Mouse (Mus musculus) thymus, postnatal 14 days (tissue): ENCODE data around the gene Rars.
A peak's percentile ranks its signal among the peaks of the same experiment; 100 is the strongest.
"Not testable (repeated sequence)": the region's sequence is repeated elsewhere in the genome, so short reads cannot be mapped to it uniquely, and the experiment has no call there.

Source experiments
- DNase-seq: peaks from one replicate; pipeline ENCODE4 v3.0.0; 2021

Rars gene

GRCm38 (mm10) chr11:35837156-35838126 lies 3.1 kb upstream of the Rars start:
- no peak for DNase-seq

- DNase-seq: no peak
Measured at GRCm38 (mm10) chr11:35833270-35833669, 1.0 kb downstream of the Rars start.

DNA sequence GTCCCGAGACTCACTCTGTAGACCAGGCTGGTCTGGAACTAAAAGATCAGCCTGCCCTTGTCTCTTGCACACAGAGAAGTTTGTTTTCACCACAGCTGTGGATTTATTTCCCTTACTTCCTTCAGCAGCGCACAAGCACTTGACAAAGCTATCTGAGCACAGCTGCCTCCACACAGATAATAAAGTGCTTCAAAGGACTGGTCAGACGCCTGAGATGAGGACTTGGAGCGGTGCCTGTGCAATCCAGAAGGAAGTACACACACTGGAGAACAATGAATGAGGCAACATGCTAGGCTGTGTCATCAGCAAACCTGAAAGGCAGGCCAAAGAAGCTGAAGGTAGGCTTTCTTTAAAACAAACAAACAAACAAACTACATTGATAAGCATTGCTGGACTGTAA lies 2.2 kb downstream of the Rars start:
- no peak for DNase-seq

GRCm38 (mm10) chr11:35827714-35828113 lies 6.6 kb downstream of the Rars start:
- no peak for DNase-seq

GRCm38 (mm10) chr11:35816316-35816715 lies 18.0 kb downstream of the Rars start:
- no peak for DNase-seq

GRCm38 (mm10) chr11:35811458-35811857 lies 22.8 kb downstream of the Rars start:
- no peak for DNase-seq

DNA sequence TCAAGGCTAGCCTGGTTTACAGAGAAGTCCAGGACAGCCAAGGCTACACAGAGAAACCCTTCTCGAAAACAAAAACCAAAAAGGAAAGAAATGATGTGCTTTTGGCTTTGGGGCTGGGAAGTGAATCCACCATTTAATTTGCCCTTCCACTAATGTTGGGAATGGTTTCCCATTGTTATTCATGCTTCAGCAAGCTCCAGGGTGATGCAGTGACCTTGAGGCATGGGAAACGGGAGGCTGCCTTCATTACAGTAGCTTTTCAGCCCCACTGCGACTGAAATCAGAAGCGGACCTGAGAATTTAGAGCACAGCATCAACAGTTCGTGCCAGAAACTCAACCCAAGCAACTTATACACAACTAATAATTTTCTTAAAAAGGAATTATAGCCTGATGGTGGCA lies 33.0 kb downstream of the Rars start:
- no peak for DNase-seq

DNA sequence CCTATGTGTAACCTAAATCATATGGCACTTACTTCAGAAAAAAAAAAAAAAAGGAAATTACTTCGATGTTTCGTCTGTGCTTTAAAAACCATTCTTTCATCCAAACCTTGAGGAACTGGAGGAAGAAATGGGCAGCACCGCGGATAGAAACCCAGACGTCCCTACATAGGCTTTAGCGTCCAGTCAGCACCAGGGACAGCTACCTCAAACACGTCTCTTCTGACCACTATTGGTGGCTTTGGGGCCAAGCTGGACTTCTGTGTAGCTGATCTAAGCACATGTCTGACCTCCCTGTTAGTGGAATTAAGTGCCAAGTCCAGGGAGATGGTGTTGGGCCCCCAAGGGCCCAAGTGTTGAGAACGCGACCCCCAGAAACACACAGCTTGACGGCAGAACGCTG lies 35.4 kb downstream of the Rars start, which contains the start of gene Fbll1:
Fbll1 (minus strand) TSS at position 11 of the 400 bp plus-strand sequence.
- no peak for DNase-seq

DNA sequence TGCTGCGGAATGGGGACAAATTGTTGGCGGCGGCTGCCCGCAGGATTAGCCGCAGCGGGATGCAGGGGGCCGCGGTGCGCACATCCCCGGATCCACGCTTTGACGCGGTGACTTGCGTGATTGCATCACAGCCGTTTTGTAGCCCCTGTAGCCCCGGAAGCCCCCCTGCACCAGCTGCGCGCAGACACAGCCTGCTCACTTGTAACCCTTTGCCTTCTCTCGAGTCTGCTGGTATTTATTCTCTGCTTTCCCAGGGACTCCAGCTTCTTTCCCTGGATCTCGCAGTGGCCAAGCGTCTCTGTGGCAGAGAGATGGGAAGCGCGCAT lies 35.8 kb downstream of the Rars start:
- peak; percentile 32 for DNase-seq

GRCm38 (mm10) chr11:35797751-35798494 lies 36.4 kb downstream of the Rars start:
- no peak for DNase-seq

DNA sequence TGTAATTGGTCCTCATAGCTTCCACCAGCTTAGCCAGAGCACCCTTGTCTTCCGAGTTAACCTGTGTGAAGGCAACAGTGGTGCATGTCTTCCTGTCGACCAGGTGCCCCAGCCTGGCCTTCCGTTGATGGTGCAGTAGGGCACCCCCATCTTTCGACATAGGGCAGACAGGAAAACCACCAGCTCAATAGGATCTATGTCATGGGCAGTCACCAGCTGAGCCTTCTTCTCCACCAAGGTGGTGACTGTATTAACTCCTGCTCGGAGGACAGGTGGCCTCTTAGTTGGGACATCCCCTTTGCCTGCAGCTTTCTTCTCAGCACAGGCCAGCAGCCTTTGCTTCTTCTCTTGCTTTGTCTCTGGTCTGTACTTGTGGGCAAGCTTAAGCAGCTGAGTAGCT lies 41.5 kb downstream of the Rars start:
- DNase-seq: not testable (repeated sequence)

DNA sequence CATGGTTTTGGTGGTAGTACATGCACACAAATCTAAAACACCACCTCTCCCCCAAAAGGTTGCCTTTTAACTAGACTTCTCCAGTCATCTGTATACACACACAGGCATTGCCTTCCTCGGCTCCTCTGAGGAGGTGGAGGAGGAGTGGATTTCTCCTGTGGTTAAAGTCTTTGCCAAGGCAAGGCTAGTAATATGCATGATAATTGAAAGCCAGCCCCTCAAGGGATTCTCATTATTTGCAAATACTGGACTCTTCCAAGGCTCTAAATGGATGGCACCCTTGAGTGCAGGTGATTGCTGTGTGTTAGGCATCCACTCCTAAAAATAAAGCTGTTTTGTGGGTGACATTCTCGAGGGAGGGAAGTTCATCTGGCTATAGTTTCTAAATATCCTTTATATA lies 45.9 kb downstream of the Rars start:
- DNase-seq: no peak

GRCm38 (mm10) chr11:35784537-35784936 lies 49.8 kb downstream of the Rars start:
- no peak for DNase-seq

GRCm38 (mm10) chr11:35784002-35784401 lies 50.3 kb downstream of the Rars start:
- DNase-seq: no peak

GRCm38 (mm10) chr11:35783038-35783437 lies 51.3 kb downstream of the Rars start:
- no peak for DNase-seq

- DNase-seq: no peak
Measured at GRCm38 (mm10) chr11:35782444-35782843, 51.9 kb downstream of the Rars start.

- no peak for DNase-seq
Measured at GRCm38 (mm10) chr11:35780336-35780735, 54.0 kb downstream of the Rars start.

DNA sequence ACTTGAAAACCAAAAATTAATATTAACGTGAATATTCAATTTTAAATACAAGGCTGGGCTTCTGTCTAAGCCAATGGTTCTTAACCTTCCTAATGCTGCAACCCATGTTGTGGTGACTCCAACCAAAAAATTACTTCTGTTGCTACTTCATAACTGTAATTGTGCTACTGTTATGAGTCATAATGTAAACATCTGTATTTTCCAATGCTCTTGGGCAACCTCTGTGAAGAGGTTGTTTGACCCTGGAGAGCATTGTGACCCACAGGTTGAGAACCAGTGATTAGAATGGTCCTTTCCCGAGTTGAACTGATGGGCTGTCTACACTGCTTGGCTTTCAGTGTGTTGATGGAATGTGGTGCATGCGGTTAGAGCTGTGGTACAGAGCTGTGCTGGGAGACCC lies 57.9 kb downstream of the Rars start:
- no peak for DNase-seq

- no peak for DNase-seq
Measured at GRCm38 (mm10) chr11:35775606-35776005, 58.7 kb downstream of the Rars start.

DNA sequence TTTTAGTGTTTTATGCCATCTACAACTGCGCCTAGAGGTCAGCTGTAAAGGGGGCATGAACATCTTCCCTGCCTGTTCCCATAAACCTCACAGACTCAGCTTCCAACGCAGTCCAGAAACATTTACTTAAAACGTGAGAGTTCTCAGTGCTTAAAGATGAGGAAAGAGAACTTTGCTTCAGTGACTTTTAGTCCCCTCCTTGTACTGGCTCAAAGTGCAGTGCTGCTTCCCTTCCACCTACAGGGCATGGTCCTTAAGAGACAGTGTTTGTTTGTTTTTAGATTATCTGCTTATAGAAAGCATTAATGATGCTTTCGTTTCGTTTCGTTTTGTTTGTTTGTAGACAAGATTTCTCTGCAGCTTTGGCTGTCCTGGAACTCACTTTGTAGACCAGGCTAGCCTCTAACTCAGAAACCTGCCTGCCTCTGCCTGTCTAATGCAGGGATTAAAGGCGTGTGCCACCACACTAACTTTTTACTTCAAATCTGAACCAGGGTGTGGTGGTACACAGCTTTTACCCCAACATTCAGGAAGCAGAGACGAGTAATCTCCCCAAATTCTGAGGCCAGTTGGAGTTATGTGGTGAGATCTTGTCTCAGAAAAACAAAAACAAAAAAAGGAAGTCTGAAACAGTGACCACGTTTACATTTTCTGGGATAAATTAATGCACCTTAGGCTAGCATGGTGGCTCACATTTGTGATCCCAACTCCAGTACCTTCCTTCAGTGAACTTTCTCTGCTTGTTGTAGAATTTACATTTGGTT lies 63.4 kb downstream of the Rars start:
- DNase-seq: no peak

- DNase-seq: peak; percentile 72
Measured at GRCm38 (mm10) chr11:35769746-35770437, 64.4 kb downstream of the Rars start.

DNA sequence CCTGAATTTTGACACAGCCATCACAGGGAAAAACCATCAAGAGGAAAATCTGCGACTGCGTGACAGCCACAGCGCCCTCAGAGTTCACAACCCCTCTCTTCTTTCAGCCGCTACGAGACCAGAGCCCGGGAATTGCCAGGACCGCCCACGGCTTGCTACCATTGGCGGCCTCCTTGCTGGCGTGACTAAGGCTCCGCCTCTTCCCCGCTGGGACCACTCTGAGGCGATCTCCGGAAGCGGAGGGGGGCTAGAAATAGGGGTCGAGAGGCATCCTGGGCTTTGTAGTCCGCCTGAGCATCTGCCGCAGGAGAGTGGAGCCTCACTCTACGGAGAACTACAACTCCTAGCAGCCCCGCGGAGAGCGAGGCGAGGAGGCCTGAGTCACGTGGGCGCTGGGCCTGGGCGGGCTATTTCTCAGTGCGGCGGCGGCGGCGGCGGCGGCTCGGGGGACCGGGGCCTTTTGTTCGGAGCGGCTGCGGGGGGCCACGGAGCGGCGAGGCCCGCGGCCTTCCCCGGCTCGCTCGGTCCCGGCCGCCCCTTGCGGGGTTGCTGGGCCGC lies 65.0 kb downstream of the Rars start, which contains the start of gene Pank3:
Pank3 (plus strand) TSS at position 297 of the 558 bp plus-strand sequence.
- peak; percentile 96 for DNase-seq
